Mouse (Mus musculus) heart, embryonic 13.5 days (tissue): ENCODE results near the gene Isg20l2. TPM values are rescaled to one million over a fixed set of nuclear protein-coding genes. Genes with fewer than 3 reads are reported as not detected.

Source experiments
- ATAC-seq: fragments of 200-750 bp; cut with Nextera tagmentation; 2 replicates; pipeline ENCODE4 v1.8.0; 2017; ENCODE audit warnings: moderate TSS enrichment; ENCODE audit not compliant: insufficient number of reproducible peaks, low FRiP score, low TSS enrichment; ENCODE audit errors: extremely low read depth
- H3K27ac ChIP-seq: fragments of 300-500 bp; sonication (generic); replicated peaks from 2 replicates; pipeline ENCODE4 v1.5.1; 2015; ENCODE audit warnings: moderate library complexity, mild to moderate bottlenecking, inconsistent platforms
- H3K27me3 ChIP-seq: fragments of 300-500 bp; sonication (generic); replicated peaks from 2 replicates; pipeline ENCODE4 v1.6.1; 2015; ENCODE audit warnings: mild to moderate bottlenecking, inconsistent platforms
- H3K36me3 ChIP-seq: fragments of 300-500 bp; sonication (generic); 2 replicates; pipeline ENCODE4 v1.6.1; 2015; ENCODE audit warnings: mild to moderate bottlenecking, inconsistent platforms
- H3K4me1 ChIP-seq: fragments of 300-500 bp; sonication (generic); 2 replicates; pipeline ENCODE4 v1.6.1; 2015; ENCODE audit warnings: inconsistent platforms
- H3K4me2 ChIP-seq: fragments of 300-500 bp; sonication (generic); 2 replicates; pipeline ENCODE4 v1.6.1; 2015; ENCODE audit warnings: inconsistent platforms, mild to moderate bottlenecking, moderate library complexity
- H3K4me3 ChIP-seq: fragments of 300-500 bp; sonication (generic); 2 replicates; pipeline ENCODE4 v1.5.1; 2015; ENCODE audit warnings: moderate library complexity, mild to moderate bottlenecking, inconsistent platforms
- H3K9ac ChIP-seq: fragments of 300-500 bp; sonication (generic); 2 replicates; pipeline ENCODE4 v1.6.1; 2015; ENCODE audit warnings: inconsistent platforms, mild to moderate bottlenecking, moderate library complexity
- H3K9me3 ChIP-seq: fragments of 300-500 bp; sonication (generic); 2 replicates; pipeline ENCODE4 v1.6.1; 2016; ENCODE audit warnings: inconsistent platforms
- WGBS: fragments of 180-500 bp; shearing (Covaris S2); methylation state at CpG from one replicate; pipeline ENCODE4 v1.1.7; 2015; ENCODE audit warnings: mixed read lengths; 5-methylcytosine and 5-hydroxymethylcytosine counted together
- polyA plus RNA-seq: library from polyadenylated mRNA; unstranded; fragments of >200 nt; fragmentation: Nextera tagmentation; extraction: Ambion mirVana; gene quantifications from 2 replicates; pipeline ENCODE4 v1.2.1, GENCODE M21; 2015

Isg20l2 gene
- polyA plus RNA-seq, 1 experiment from 2014 or later, result 30.1 TPM

DNA sequence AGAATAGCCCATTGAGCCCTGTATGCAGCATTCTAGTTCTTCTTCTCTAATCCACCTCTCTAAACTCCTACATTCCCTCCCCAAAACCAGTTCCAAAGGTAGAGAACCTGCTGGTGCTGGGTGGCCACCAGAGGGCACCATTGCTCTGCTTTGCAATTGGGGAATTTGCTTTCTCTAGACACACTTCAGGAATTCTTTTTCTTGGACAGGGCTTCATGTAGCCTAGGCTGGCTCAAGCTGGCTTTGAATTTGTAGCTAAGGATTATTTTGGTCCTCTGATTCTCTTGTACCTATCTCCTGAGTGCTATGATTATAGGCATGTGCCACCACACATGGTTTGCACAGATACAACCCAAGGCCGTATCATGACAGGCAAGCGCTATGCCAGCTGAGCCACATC, 5.7 kb downstream of the Isg20l2 start:
- Histone ChIP-seq H3K27ac (no peak overlapping the region), H3K9ac (peak overlapping the region; percentile 6; the same call in 1 of the 2 replicates), H3K36me3 (peaks cover 85% of the 10 kb centered on the region), H3K4me2 (no peak overlapping the region), H3K4me3 (no peak overlapping the region), H3K4me1 (peaks cover 27% of the 10 kb centered on the region), H3K9me3 (no peaks in the 10 kb centered on the region), H3K27me3 (no peaks in the 10 kb centered on the region)
- WGBS, result 93% methylated on average over 2 of the region's 2 CpGs
- ATAC-seq, result peak; percentile 35; the same call in 1 of the 2 replicates

DNA sequence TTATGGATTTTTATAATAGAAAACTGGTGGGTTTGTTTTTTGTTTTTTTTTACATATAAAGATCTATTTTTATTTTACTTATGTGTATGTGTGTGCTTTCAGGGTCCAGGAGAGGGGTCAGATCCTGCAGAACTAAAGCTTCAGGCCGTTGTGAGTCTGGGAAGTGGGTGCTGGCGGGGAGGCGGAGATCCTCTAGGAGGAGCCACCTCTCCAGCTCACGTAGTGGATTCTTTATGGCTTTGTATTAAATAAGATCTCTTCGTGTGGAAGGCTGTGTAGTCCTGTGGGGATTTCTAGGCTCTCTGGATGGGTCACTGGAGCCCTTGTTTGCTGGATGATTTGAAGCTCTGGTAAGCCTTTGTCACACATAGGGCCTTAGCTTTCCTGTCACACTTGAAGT, 10.5 kb downstream of the Isg20l2 start:
- Histone ChIP-seq H3K4me3 (no peak overlapping the region), H3K4me2 (no peak overlapping the region), H3K27ac (no peak overlapping the region), H3K9ac (no peak overlapping the region), H3K9me3 (no peaks in the 10 kb centered on the region), H3K36me3 (peaks cover 72% of the 10 kb centered on the region), H3K4me1 (peaks cover 26% of the 10 kb centered on the region), H3K27me3 (peaks cover 8% of the 10 kb centered on the region)
- 68% methylated on average over 5 of the region's 5 CpGs for WGBS
- no peak for ATAC-seq

DNA sequence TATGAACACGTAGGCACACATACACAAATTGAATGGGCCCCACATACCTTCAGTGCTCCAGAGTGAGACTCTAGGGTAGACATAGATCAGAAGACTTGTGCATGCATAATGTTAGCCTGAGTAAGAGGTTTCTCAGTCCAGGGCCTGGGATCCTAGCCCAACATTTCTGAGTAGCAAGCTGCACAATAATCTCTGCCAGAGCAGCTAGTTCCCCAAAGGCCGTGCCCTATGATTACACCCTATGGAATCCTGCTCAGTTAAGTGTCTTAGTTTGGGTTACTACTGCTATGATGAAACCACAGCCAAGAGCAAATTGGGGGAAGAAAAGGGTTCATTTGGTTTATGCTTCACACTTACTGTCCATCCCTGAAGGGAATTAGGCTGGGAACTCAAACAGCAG, 12.4 kb downstream of the Isg20l2 start:
- no peak for ATAC-seq
- 91% methylated on average over 2 of the region's 2 CpGs for WGBS
- Histone ChIP-seq H3K9me3 (no peaks in the 10 kb centered on the region), H3K4me2 (no peak overlapping the region), H3K9ac (no peak overlapping the region), H3K4me3 (no peak overlapping the region), H3K4me1 (peaks cover 38% of the 10 kb centered on the region), H3K27me3 (peaks cover 27% of the 10 kb centered on the region), H3K27ac (no peak overlapping the region), H3K36me3 (peaks cover 56% of the 10 kb centered on the region)

DNA sequence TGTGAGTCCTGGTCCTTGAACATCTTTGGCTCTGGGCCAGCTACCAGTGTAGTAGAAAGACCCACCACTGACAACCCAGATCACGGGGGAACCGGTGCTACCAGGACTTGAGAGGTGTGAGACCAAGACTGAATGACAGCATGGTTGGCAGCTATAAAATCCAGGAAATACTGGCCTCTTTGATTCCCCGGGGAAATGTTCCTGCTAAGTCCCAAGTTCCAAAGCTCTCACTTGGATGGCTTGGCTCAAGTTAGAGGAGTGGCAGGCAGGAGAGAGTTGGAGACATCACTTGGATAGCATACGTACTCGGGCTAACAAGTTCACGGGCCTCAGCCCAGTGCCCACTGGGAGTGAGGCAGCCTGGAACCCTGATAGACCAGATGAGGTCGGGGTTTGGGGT, 13.5 kb downstream of the Isg20l2 start:
- WGBS, result 75% methylated on average over 7 of the region's 7 CpGs
- Histone ChIP-seq H3K4me2 (no peak overlapping the region), H3K4me1 (peaks cover 49% of the 10 kb centered on the region), H3K9ac (no peak overlapping the region), H3K9me3 (no peaks in the 10 kb centered on the region), H3K4me3 (no peak overlapping the region), H3K27ac (no peak overlapping the region), H3K36me3 (peaks cover 44% of the 10 kb centered on the region), H3K27me3 (peaks cover 38% of the 10 kb centered on the region)
- ATAC-seq, result no peak

DNA sequence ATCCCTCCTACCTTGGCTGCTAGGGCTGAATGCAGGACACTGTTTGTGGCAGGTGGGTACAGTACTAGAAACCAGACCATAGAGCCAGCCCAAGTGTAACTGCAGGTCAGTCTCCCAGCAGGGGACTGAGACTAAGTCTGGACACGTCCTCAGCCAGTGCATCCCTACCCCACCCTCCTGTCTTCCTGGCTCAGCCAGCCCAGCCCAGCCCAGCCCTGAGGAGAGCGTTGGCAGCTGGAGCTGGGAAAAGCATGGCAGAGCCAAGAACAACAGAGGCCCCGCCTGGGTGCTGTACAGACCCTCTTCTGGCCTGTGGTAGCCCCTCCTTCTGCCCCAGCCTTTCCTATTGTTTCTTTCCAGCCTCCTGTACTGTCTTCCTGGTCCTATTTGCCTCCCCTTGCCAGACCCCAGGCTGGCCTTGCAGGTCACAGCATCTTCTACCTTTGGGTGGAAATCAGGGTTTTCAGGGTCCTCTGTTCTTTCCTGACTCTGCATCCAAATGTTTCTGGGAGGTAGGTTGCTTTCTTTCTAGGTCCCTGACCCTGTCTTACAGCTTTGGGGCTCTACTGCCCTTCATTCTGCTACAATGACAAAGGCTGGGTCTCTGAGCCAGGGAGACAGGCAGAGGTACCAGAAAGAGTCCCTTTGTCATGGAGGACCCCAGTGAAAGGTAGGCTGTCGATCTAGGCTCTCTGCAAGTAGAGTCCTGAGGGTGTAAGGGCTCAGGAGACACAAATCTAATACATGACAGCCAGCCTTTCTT, 14.9 kb downstream of the Isg20l2 start:
- 18% methylated on average over 4 of the region's 4 CpGs for WGBS
- Histone ChIP-seq H3K4me2 (no peak overlapping the region), H3K9ac (peak overlapping the region; percentile 44; the same call in 1 of the 2 replicates), H3K9me3 (no peaks in the 10 kb centered on the region), H3K36me3 (peaks cover 30% of the 10 kb centered on the region), H3K4me3 (no peak overlapping the region), H3K27me3 (peaks cover 52% of the 10 kb centered on the region), H3K27ac (peak overlapping the region; percentile 60), H3K4me1 (peaks cover 60% of the 10 kb centered on the region)
- ATAC-seq, result peak; percentile 44; the same call in 1 of the 2 replicates

DNA sequence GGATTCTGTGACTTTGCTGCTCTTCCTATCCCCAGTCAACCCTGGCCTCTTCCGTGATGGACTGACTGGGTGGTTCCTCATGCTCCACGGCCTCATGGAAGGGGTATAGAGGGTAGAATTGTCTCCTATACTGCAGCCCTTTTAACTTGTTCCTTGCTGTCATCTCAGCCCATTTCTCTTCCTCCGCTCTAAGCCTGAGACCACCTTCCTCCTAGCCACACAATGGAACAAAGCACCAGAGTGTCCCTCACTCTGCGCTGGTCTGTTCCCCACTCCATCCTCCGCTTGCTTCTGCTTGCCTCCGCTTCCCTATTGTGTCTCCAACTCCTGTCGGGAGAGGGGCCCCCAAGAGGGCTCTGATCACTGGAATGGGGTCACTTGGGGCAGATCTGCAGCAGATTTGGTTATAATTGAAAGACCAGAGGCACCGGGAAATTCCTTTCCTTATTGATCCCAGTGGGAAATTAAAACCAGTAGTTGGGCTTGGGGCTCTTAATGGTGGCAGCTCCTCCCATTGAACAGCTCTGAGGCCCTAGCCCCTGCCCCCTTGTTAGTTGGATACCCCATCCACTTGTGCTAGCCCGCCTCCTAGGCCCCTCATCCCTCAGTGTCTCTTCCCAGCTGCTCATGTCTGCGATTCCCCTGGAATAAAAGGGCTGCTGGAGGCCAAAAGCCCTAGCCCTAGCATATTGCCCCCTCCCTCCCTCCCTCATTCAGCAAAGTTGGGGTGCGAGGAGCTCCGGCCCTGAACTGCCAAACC, 15.8 kb downstream of the Isg20l2 start:
- 34% methylated on average over 12 of the region's 12 CpGs for WGBS

DNA sequence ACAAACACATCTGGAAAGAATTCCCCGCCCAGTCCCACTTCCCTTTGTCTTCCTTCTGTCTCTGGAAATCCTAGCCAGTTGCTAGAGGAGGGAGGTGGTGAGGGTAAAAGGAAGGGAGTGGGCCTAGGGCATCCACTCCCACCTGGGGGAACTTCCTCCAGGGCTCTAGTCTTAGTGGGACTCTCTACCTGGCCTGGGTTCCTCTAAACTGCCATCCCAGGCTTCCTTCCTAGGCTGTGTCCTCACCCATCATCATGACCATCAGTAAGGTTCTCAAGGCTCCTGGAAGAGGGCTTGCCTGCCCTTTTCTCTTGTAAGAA, 16.4 kb downstream of the Isg20l2 start:
- Histone ChIP-seq H3K4me1 (peaks cover 64% of the 10 kb centered on the region), H3K36me3 (peaks cover 15% of the 10 kb centered on the region), H3K27ac (no peak overlapping the region), H3K9me3 (no peaks in the 10 kb centered on the region), H3K9ac (0 out of 2 replicates have a peak overlapping the region, but pooled peaks have one; percentile 3), H3K27me3 (peaks cover 67% of the 10 kb centered on the region), H3K4me3 (no peak overlapping the region), H3K4me2 (no peak overlapping the region; the same call in 1 of the 2 replicates)
- 42% methylated on average over 1 of the region's 1 CpGs for WGBS
- ATAC-seq, result no peak

More for the DNA sequence above, 15.8 kb downstream of the Isg20l2 start:
- H3K9me3 ChIP-seq, result no peaks in the 10 kb centered on the region
- no peak for ATAC-seq
- peaks cover 62% of the 10 kb centered on the region for H3K27me3 ChIP-seq
- H3K9ac ChIP-seq, result 0 out of 2 replicates have a peak overlapping the region, but pooled peaks have one; percentile 3
- no peak overlapping the region for H3K27ac ChIP-seq
- peaks cover 64% of the 10 kb centered on the region for H3K4me1 ChIP-seq
- H3K4me2 ChIP-seq, result no peak overlapping the region
- peaks cover 21% of the 10 kb centered on the region for H3K36me3 ChIP-seq
- H3K4me3 ChIP-seq, result no peak overlapping the region

DNA sequence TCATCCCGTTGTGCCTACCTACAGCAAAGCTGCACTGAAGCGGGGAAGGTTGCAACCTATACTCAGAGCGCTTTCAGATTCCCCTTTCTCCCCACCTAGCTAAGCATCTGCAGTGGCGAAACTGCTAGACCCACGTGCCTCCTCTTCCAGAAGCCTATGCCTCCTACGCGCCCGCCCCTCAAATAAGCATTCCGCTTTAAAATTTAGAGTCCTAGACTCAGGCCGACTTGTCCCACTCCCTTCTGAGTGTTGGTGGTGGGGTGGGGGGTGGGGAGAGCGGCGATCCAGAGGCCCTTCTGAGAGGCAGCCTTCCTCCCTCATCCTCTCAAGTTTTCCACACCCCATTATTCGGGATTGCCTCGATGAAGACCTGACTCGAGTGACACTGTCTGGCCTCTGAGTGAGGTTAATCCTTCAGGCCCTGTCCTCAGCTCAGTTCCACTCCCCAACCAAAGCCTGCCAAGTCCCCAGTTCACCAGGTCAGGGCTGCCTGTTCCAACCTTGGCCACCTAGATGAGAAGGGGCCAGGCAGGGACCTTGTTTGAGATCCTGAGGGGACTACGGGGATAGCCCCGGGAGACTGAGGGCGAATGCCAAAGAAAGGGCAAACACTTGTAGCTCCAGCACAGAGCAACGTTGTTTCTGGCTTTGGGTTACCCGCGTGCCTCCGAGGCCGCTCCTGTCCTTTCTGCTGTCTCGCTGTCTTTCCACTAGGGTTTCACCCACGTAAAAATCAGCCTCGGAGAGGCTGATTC, 17.1 kb downstream of the Isg20l2 start:
- peak overlapping the region; percentile 71 for H3K9ac ChIP-seq
- no peak overlapping the region for H3K27ac ChIP-seq
- H3K4me3 ChIP-seq, result peak overlapping the region; percentile 39
- no peak for ATAC-seq
- H3K9me3 ChIP-seq, result no peaks in the 10 kb centered on the region
- peaks cover 8% of the 10 kb centered on the region for H3K36me3 ChIP-seq
- peaks cover 71% of the 10 kb centered on the region for H3K4me1 ChIP-seq
- WGBS, result 4% methylated on average over 26 of the region's 26 CpGs
- H3K27me3 ChIP-seq, result peaks cover 74% of the 10 kb centered on the region
- H3K4me2 ChIP-seq, result peak overlapping the region; percentile 70

DNA sequence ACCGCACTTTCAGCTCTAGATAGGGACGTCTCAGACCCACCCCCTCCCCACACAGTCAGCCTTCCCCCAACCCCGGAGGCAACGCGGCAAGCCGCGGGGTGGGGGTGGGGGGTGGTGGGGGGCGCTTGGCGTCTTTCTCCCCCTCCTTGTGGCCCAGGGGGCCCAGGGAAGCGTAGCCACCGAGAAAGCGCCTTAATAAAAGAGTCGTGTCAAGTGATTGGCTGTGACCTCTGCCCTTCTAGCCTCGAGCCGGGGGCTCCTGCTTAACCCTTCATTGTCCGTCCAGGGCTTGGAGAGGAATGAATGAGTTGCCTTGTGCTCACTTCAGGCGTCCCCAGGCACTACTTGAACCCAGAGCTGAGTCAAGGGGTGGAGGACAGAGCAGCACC, 17.7 kb downstream of the Isg20l2 start:
- Histone ChIP-seq H3K4me1 (peaks cover 77% of the 10 kb centered on the region), H3K36me3 (peaks cover 3% of the 10 kb centered on the region; the same call in 1 of the 2 replicates), H3K27me3 (peaks cover 79% of the 10 kb centered on the region)

DNA sequence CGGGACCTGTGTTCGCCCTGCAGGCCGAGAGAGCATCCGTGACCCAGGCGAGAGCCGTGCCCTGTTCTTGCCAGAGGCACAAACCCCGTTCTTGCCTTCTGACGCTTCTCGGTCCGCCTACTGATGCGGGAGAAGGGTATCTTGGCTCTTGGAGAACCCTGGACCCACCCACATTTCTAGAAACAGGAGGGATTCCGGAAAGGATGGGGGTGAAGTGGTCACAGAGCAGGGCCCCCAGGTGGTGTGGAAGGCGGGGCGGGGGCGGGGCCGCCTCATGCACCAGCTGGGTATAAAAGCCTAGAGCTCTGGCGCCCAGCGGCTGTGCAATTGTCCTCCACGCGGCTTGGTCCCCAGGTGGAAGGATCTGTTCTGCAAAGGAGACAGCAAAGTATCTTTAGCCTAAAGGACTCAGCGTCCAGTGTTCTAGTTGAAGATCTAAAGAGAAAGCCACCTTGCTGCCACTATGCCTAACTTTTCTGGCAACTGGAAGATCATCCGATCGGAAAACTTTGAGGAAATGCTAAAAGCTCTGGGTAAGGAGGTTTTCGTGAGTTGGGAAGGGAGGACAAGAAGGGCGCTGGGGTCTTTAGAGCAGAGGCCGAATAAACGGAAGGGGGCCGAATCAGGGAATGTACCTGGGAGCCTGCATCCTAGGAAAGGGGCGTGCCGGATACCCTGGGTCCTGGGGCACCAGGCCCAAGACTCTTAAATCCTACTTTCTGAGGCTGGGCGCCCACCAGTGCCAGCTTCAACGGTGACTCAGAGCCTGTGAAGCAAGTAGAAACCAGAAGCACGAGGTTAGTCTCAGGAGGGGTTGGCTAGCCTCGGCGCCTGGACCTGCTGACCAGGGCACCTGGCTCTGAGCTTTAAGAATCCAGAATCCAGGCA, 18.5 kb downstream of the Isg20l2 start, which contains the start of gene Crabp2:
Gene Crabp2 (plus strand): TSS at position 289 of the 888 bp plus-strand sequence.
- no peak within 1 kb of the TSS for H3K27ac ChIP-seq

More for the DNA sequence above, 17.7 kb downstream of the Isg20l2 start:
- Histone ChIP-seq H3K4me2 (peak overlapping the region; percentile 70), H3K27ac (no peak overlapping the region), H3K9ac (peak overlapping the region; percentile 71), H3K9me3 (no peaks in the 10 kb centered on the region), H3K4me3 (peak overlapping the region; percentile 39)
- under 1% methylated on average over 17 of the region's 17 CpGs for WGBS
- ATAC-seq, result no peak

More for the DNA sequence above, 18.5 kb downstream of the Isg20l2 start, which contains the start of gene Crabp2:
- Histone ChIP-seq H3K9me3 (no peaks in the 10 kb centered on the region), H3K4me3 (peak within 1 kb of the TSS; percentile 39), H3K27me3 (peaks cover 87% of the 10 kb centered on the region), H3K9ac (peak within 1 kb of the TSS; percentile 71), H3K4me2 (peak within 1 kb of the TSS; percentile 70), H3K4me1 (peaks cover 79% of the 10 kb centered on the region), H3K36me3 (no peaks in the 10 kb centered on the region)
- no peak for ATAC-seq
- WGBS, result 2% methylated on average over 35 of the region's 35 CpGs
